Mouse (Mus musculus) C2C12 (cell line): ENCODE measurements at regions not wholly inside any gene's neighbourhood (a gene's known extent, or its start where the extent isn't known, plus 50 kb on each side); places are given as distances from the start of the nearest gene placed in this dataset.

Experiments used
- CTCF ChIP-seq: IDR thresholded peaks from one replicate; pipeline ENCODE4 v1.5.1; 2011; ENCODE audit not compliant: control insufficient read depth, insufficient read depth, insufficient read length
- FOSL1 ChIP-seq: IDR thresholded peaks from one replicate; pipeline ENCODE4 v1.8.0; 2011; ENCODE audit warnings: mild to moderate bottlenecking, low read length; ENCODE audit not compliant: poor library complexity, insufficient read depth, severe bottlenecking
- MAX ChIP-seq: IDR thresholded peaks from one replicate; pipeline ENCODE4 v1.6.1; 2011; ENCODE audit warnings: mild to moderate bottlenecking, control low read depth
- MYOD1 ChIP-seq: IDR thresholded peaks from one replicate; pipeline ENCODE4 v1.6.1; 2011; ENCODE audit warnings: low read depth; ENCODE audit not compliant: control insufficient read depth, insufficient read length
- MYOG ChIP-seq: IDR thresholded peaks from one replicate; pipeline ENCODE4 v1.6.1; 2011; ENCODE audit not compliant: control insufficient read depth, insufficient read length; ENCODE audit errors: extremely low read depth
- USF1 ChIP-seq: IDR thresholded peaks from one replicate; pipeline ENCODE4 v1.6.1; 2011; ENCODE audit warnings: low read depth, mild to moderate bottlenecking, control low read depth, moderate library complexity

GRCm38 (mm10) chr1:60621770-60622169, 54.9 kb upstream of the Raph1 start:
- no peak for TF ChIP-seq MAX
- TF ChIP-seq CTCF, result no peak
- TF ChIP-seq USF1, result no peak
- TF ChIP-seq FOSL1, result no peak
- TF ChIP-seq MYOD1, result no peak
- no peak for TF ChIP-seq MYOG
